Mouse (Mus musculus): Measurements from ENCODE around the gene Nxn. TPM values are rescaled to one million over a fixed set of nuclear protein-coding genes. Genes with fewer than 3 reads are reported as not detected.
"Not testable (repeated sequence)": the region's sequence is repeated elsewhere in the genome, so short reads cannot be mapped to it uniquely, and the experiment has no call there.

Gene Nxn
- polyA plus RNA-seq, 1 experiment from 2014 or later, result 45.2 TPM

- ATAC-seq (ENCODE audit: low FRiP score) (peak; percentile 57; the same call in 1 of the 2 replicates), DNase-seq (ENCODE audit: low spot score) (peak; percentile 68)
- H3K4me3 ChIP-seq (ENCODE audit: low read depth, low read length), result peak overlapping the region; percentile 70
- H3K27me3 ChIP-seq (ENCODE audit: control insufficient read depth, insufficient read depth, low read length), result no peaks in the 10 kb centered on the region
- H3K27ac ChIP-seq (ENCODE audit: low read depth, low read length), result peak overlapping the region; percentile 60
- 5% methylated on average over 33 of the region's 33 CpGs for WGBS
- H3K9me3 ChIP-seq (ENCODE audit: control insufficient read depth, low read length), result no peaks in the 10 kb centered on the region
- H3K9ac ChIP-seq (ENCODE audit: low read depth, low read length), result peak overlapping the region; percentile 82
- H3K4me2 ChIP-seq (replicated peaks; ENCODE audit: low read depth, low read length), result peak overlapping the region; percentile 55
- H3K36me3 ChIP-seq (ENCODE audit: control insufficient read depth, insufficient read depth, low read length), result peaks cover 11% of the 10 kb centered on the region; the same call in 1 of the 2 replicates
- no peaks in the 10 kb centered on the region; the same call in 1 of the 2 replicates for H3K4me1 ChIP-seq (replicated peaks; ENCODE audit: control insufficient read depth, insufficient read depth, low read length)
Measured at GRCm38 (mm10) chr11:76216681-76217389, 182.1 kb downstream of the Nxn start.

GRCm38 (mm10) chr11:76216049-76216540, 182.8 kb downstream of the Nxn start:
- Histone ChIP-seq H3K36me3 (ENCODE audit: control insufficient read depth, insufficient read depth, low read length) (peaks cover 11% of the 10 kb centered on the region; the same call in 1 of the 2 replicates), H3K4me2 (replicated peaks; ENCODE audit: low read depth, low read length) (peak overlapping the region; percentile 55; the same call in 1 of the 2 replicates), H3K9ac (ENCODE audit: low read depth, low read length) (no peak overlapping the region; the same call in 1 of the 2 replicates), H3K4me3 (ENCODE audit: low read depth, low read length) (peak overlapping the region; percentile 70), H3K4me1 (replicated peaks; ENCODE audit: control insufficient read depth, insufficient read depth, low read length) (no peaks in the 10 kb centered on the region; the same call in 1 of the 2 replicates), H3K27me3 (ENCODE audit: control insufficient read depth, insufficient read depth, low read length) (no peaks in the 10 kb centered on the region), H3K27ac (ENCODE audit: low read depth, low read length) (no peak overlapping the region), H3K9me3 (ENCODE audit: control insufficient read depth, low read length) (no peaks in the 10 kb centered on the region)
- 95% methylated on average over 5 of the region's 5 CpGs for WGBS
- no peak for ATAC-seq (ENCODE audit: low FRiP score)
- DNase-seq (ENCODE audit: low spot score), result no peak

- H3K27me3 ChIP-seq (ENCODE audit: control insufficient read depth, insufficient read depth, low read length), result no peaks in the 10 kb centered on the region
- no peak overlapping the region for H3K4me2 ChIP-seq (replicated peaks; ENCODE audit: low read depth, low read length)
- no peaks in the 10 kb centered on the region for H3K9me3 ChIP-seq (ENCODE audit: control insufficient read depth, low read length)
- DNase-seq (ENCODE audit: low spot score), result no peak
- H3K27ac ChIP-seq (ENCODE audit: low read depth, low read length), result no peak overlapping the region
- H3K4me1 ChIP-seq (replicated peaks; ENCODE audit: control insufficient read depth, insufficient read depth, low read length), result no peaks in the 10 kb centered on the region; the same call in 1 of the 2 replicates
- no peak for ATAC-seq (ENCODE audit: low FRiP score)
- WGBS, result 90% methylated on average over 2 of the region's 2 CpGs
- no peak overlapping the region for H3K9ac ChIP-seq (ENCODE audit: low read depth, low read length)
- H3K4me3 ChIP-seq (ENCODE audit: low read depth, low read length), result no peak overlapping the region
- peaks cover 8% of the 10 kb centered on the region; the same call in 1 of the 2 replicates for H3K36me3 ChIP-seq (ENCODE audit: control insufficient read depth, insufficient read depth, low read length)
Measured at GRCm38 (mm10) chr11:76215011-76215410, 183.9 kb downstream of the Nxn start.

- Histone ChIP-seq H3K4me1 (replicated peaks; ENCODE audit: control insufficient read depth, insufficient read depth, low read length) (no peaks in the 10 kb centered on the region; the same call in 1 of the 2 replicates), H3K27me3 (ENCODE audit: control insufficient read depth, insufficient read depth, low read length) (no peaks in the 10 kb centered on the region), H3K4me2 (replicated peaks; ENCODE audit: low read depth, low read length) (no peak overlapping the region), H3K9ac (ENCODE audit: low read depth, low read length) (no peak overlapping the region), H3K27ac (ENCODE audit: low read depth, low read length) (no peak overlapping the region), H3K36me3 (ENCODE audit: control insufficient read depth, insufficient read depth, low read length) (peaks cover 8% of the 10 kb centered on the region; the same call in 1 of the 2 replicates), H3K9me3 (ENCODE audit: control insufficient read depth, low read length) (no peaks in the 10 kb centered on the region), H3K4me3 (ENCODE audit: low read depth, low read length) (no peak overlapping the region)
- 23% methylated on average over 5 of the region's 5 CpGs for whole genome bisulfite sequencing
- DNase-seq (ENCODE audit: low spot score), result no peak
- ATAC-seq (ENCODE audit: low FRiP score), result no peak
Measured at GRCm38 (mm10) chr11:76213841-76214240, 185.1 kb downstream of the Nxn start.

GRCm38 (mm10) chr11:76211595-76211994, 187.3 kb downstream of the Nxn start:
- not testable (repeated sequence) for DNase-seq (ENCODE audit: low spot score); H3K4me2 ChIP-seq (replicated peaks; ENCODE audit: low read depth, low read length); H3K4me3 ChIP-seq (ENCODE audit: low read depth, low read length); ATAC-seq (ENCODE audit: low FRiP score); H3K9me3 ChIP-seq (ENCODE audit: control insufficient read depth, low read length); H3K27me3 ChIP-seq (ENCODE audit: control insufficient read depth, insufficient read depth, low read length); H3K36me3 ChIP-seq (ENCODE audit: control insufficient read depth, insufficient read depth, low read length); H3K27ac ChIP-seq (ENCODE audit: low read depth, low read length); H3K9ac ChIP-seq (ENCODE audit: low read depth, low read length); H3K4me1 ChIP-seq (replicated peaks; ENCODE audit: control insufficient read depth, insufficient read depth, low read length)
- WGBS, result 95% methylated on average over 4 of the region's 6 CpGs

- no peaks in the 10 kb centered on the region for H3K27me3 ChIP-seq (ENCODE audit: control insufficient read depth, insufficient read depth, low read length)
- H3K36me3 ChIP-seq (ENCODE audit: control insufficient read depth, insufficient read depth, low read length), result peaks cover 8% of the 10 kb centered on the region; the same call in 1 of the 2 replicates
- DNase-seq (ENCODE audit: low spot score), result no peak
- no peak overlapping the region for H3K4me3 ChIP-seq (ENCODE audit: low read depth, low read length)
- H3K9ac ChIP-seq (ENCODE audit: low read depth, low read length), result no peak overlapping the region
- no peaks in the 10 kb centered on the region for H3K4me1 ChIP-seq (replicated peaks; ENCODE audit: control insufficient read depth, insufficient read depth, low read length)
- H3K27ac ChIP-seq (ENCODE audit: low read depth, low read length), result no peak overlapping the region
- ATAC-seq (ENCODE audit: low FRiP score), result no peak
- 94% methylated on average over 13 of the region's 13 CpGs for WGBS
- H3K9me3 ChIP-seq (ENCODE audit: control insufficient read depth, low read length), result no peaks in the 10 kb centered on the region
- H3K4me2 ChIP-seq (replicated peaks; ENCODE audit: low read depth, low read length), result no peak overlapping the region
Measured at GRCm38 (mm10) chr11:76210228-76210985, 188.5 kb downstream of the Nxn start.

Other genes with a start within 250 kb of the Nxn start
- 49.8 and 51.8 TPM in 2 replicates for gene Vps53, start 219.5 kb downstream of the Nxn start, polyA plus RNA-seq (2014; fragmentation: Nextera tagmentation; extraction: Ambion mirVana)
- 31.9 and 33.2 TPM in 2 replicates for gene Fam57a, start 219.5 kb downstream of the Nxn start, polyA plus RNA-seq (2014; fragmentation: Nextera tagmentation; extraction: Ambion mirVana)
- 0.66 TPM in 1 of 2 replicates, not detected in the other for gene Dbil5, start 181.5 kb downstream of the Nxn start, polyA plus RNA-seq (2014; fragmentation: Nextera tagmentation; extraction: Ambion mirVana)
- 31.4 and 36.8 TPM in 2 replicates for gene Gemin4, start 181.5 kb downstream of the Nxn start, polyA plus RNA-seq (2014; fragmentation: Nextera tagmentation; extraction: Ambion mirVana)
- gene Mrm3, start 155.4 kb downstream of the Nxn start, polyA plus RNA-seq (2014; fragmentation: Nextera tagmentation; extraction: Ambion mirVana), result 21.9 and 22.4 TPM in 2 replicates
- gene Glod4, start 155.4 kb downstream of the Nxn start, polyA plus RNA-seq (2014; fragmentation: Nextera tagmentation; extraction: Ambion mirVana), result 132 and 140 TPM in 2 replicates
- 113 and 116 TPM in 2 replicates for gene Timm22, start 7.8 kb upstream of the Nxn start, polyA plus RNA-seq (2014; fragmentation: Nextera tagmentation; extraction: Ambion mirVana)
- gene Abr, start 223.2 kb upstream of the Nxn start, polyA plus RNA-seq (2014; fragmentation: Nextera tagmentation; extraction: Ambion mirVana), result 35.8 and 41.7 TPM in 2 replicates

Measured in hindbrain, embryonic 11.5 days (tissue).